Mouse (Mus musculus) limb, embryonic 14.5 days (tissue): ENCODE results near the gene Plxdc2. TPM values are rescaled to one million over a fixed set of nuclear protein-coding genes. Genes with fewer than 3 reads are reported as not detected.

ENCODE experiments used
- ATAC-seq: fragments of 200-750 bp; cut with Nextera tagmentation; 2 replicates; pipeline ENCODE4 v1.8.0; 2017; ENCODE audit warnings: low read depth, moderate number of reproducible peaks, moderate TSS enrichment; ENCODE audit not compliant: low FRiP score
- DNase-seq: peaks from one replicate; pipeline ENCODE4 v3.0.0-alpha.2; 2015; ENCODE audit warnings: low spot score
- H3K27ac ChIP-seq: fragments of 300-500 bp; sonication (generic); replicated peaks from 2 replicates; pipeline ENCODE4 v1.5.1; 2014; ENCODE audit warnings: low read depth, mild to moderate bottlenecking, low read length, moderate library complexity, mixed read lengths
- H3K27me3 ChIP-seq: fragments of 300-500 bp; sonication (generic); 2 replicates; pipeline ENCODE4 v1.6.1; 2014; ENCODE audit warnings: low read length, mixed read lengths; ENCODE audit not compliant: control insufficient read depth, insufficient read depth
- H3K36me3 ChIP-seq: fragments of 300-500 bp; sonication (generic); 2 replicates; pipeline ENCODE4 v1.6.1; 2014; ENCODE audit warnings: mild to moderate bottlenecking, low read length, moderate library complexity, mixed read lengths; ENCODE audit not compliant: control insufficient read depth, insufficient read depth
- H3K4me1 ChIP-seq: fragments of 300-500 bp; sonication (generic); 2 replicates; pipeline ENCODE4 v1.6.1; 2014; ENCODE audit warnings: antibody characterized with exemption, low read length, mixed read lengths; ENCODE audit not compliant: control insufficient read depth, insufficient read depth
- H3K4me2 ChIP-seq: fragments of 300-500 bp; sonication (generic); replicated peaks from 2 replicates; pipeline ENCODE4 v1.6.1; 2014; ENCODE audit warnings: low read depth, mild to moderate bottlenecking, low read length, moderate library complexity; ENCODE audit not compliant: severe bottlenecking
- H3K4me3 ChIP-seq: fragments of 300-500 bp; sonication (generic); replicated peaks from 2 replicates; pipeline ENCODE4 v1.5.1; 2014; ENCODE audit warnings: low read length
- H3K9ac ChIP-seq: fragments of 300-500 bp; sonication (generic); 2 replicates; pipeline ENCODE4 v1.6.1; 2014; ENCODE audit warnings: mild to moderate bottlenecking, low read depth, low read length, moderate library complexity; ENCODE audit not compliant: severe bottlenecking
- H3K9me3 ChIP-seq: fragments of 300-500 bp; sonication (generic); 2 replicates; pipeline ENCODE4 v1.6.1; 2016; ENCODE audit warnings: low read length; ENCODE audit not compliant: control insufficient read depth
- POLR2A ChIP-seq: fragments of 200-500 bp; IDR thresholded peaks from 2 replicates; pipeline ENCODE4 v1.8.0; 2012; ENCODE audit warnings: inconsistent platforms, mild to moderate bottlenecking, moderate library complexity, borderline replicate concordance; ENCODE audit not compliant: insufficient read depth, insufficient read length; ENCODE audit errors: extremely low read depth
- WGBS: fragments of 180-500 bp; shearing (Covaris S2); extraction: QIAGEN DNeasy Blood & Tissue Kit; methylation state at CpG from one replicate; pipeline ENCODE4 v1.1.7; 2014; 5-methylcytosine and 5-hydroxymethylcytosine counted together
- polyA plus RNA-seq, 2 experiments: library from polyadenylated mRNA; depleted of rRNA in 1 of 2; stranded (reverse) in 1 of 2; unstranded in 1 of 2; fragments of >200 nt; fragmentation: Nextera tagmentation in 1 of 2; extraction: Ambion mirVana in 1 of 2; gene quantifications; 2 replicates each; pipeline versions ENCODE4 v1.2.1 to v1.2.3; 2012 to 2014

Gene Plxdc2
- polyA plus RNA-seq, 2 experiments: 18.2 to 46.3 TPM

DNA sequence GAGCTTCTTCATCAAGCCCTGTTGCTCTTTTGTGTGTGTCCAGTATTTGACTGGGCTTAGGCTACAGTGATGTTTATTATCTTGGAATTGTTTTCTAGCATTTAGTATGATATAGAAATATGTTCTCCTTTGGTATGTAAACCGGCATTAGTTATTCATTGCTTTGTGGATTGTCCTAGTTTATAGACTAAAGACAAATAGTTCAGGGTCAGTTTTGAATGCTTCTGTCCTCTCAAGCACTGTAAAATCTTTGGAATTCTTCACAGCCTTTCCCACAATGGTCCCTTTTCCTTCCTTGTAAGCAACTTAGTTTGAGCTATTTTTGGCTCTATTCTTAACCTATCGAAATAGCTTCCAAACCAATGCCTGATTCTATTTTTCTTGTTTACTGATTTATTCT, 178.5 kb downstream of the Plxdc2 start:
- no peak overlapping the region for H3K4me3 ChIP-seq
- H3K27me3 ChIP-seq: no peaks in the 10 kb centered on the region
- WGBS: 76% methylated on average over 2 of the region's 2 CpGs
- no peak overlapping the region for H3K4me2 ChIP-seq
- H3K4me1 ChIP-seq: 0 out of 2 replicates have a peak, but pooled peaks cover 2% of the 10 kb centered on the region
- H3K27ac ChIP-seq: no peak overlapping the region
- H3K36me3 ChIP-seq: no peaks in the 10 kb centered on the region
- no peak for DNase-seq
- no peak for TF ChIP-seq POLR2A
- no peak overlapping the region for H3K9ac ChIP-seq
- no peak for ATAC-seq
- no peaks in the 10 kb centered on the region for H3K9me3 ChIP-seq

- H3K4me3 ChIP-seq: no peak overlapping the region
- TF ChIP-seq POLR2A: no peak
Measured at GRCm38 (mm10) chr2:16541226-16541625, 185.1 kb downstream of the Plxdc2 start.

DNA sequence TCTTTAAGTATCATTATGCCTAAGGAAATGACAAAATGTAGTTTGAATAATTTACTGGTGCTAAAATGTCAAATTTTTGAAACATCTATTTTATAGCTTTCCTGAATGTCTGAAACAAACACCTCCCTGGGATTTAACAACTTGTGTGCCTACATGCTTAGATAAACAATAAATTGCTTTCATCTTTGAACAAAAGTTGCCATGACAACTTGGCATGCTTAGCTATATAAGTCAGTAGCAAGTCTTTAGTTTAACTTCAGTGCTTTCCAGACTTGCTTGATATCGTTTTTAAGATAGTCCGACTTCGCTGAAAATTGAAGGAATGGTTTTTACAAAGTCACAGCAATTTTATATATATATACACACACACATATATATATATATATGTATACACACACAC, 189.1 kb downstream of the Plxdc2 start:
- H3K9me3 ChIP-seq: no peaks in the 10 kb centered on the region
- H3K4me1 ChIP-seq: no peaks in the 10 kb centered on the region
- no peak overlapping the region for H3K4me2 ChIP-seq
- no peak overlapping the region for H3K9ac ChIP-seq
- 82% methylated on average over 3 of the region's 3 CpGs for WGBS
- DNase-seq: no peak
- ATAC-seq: no peak
- H3K36me3 ChIP-seq: no peaks in the 10 kb centered on the region
- no peak overlapping the region for H3K27ac ChIP-seq
- no peak for TF ChIP-seq POLR2A
- H3K27me3 ChIP-seq: no peaks in the 10 kb centered on the region
- no peak overlapping the region for H3K4me3 ChIP-seq

More at GRCm38 (mm10) chr2:16541226-16541625, 185.1 kb downstream of the Plxdc2 start:
- no peaks in the 10 kb centered on the region for H3K36me3 ChIP-seq
- H3K4me2 ChIP-seq: no peak overlapping the region
- H3K9me3 ChIP-seq: no peaks in the 10 kb centered on the region
- WGBS: 70% methylated on average over 3 of the region's 3 CpGs
- H3K4me1 ChIP-seq: no peaks in the 10 kb centered on the region
- H3K27me3 ChIP-seq: no peaks in the 10 kb centered on the region
- no peak for ATAC-seq
- no peak overlapping the region for H3K27ac ChIP-seq
- no peak for DNase-seq
- H3K9ac ChIP-seq: no peak overlapping the region

DNA sequence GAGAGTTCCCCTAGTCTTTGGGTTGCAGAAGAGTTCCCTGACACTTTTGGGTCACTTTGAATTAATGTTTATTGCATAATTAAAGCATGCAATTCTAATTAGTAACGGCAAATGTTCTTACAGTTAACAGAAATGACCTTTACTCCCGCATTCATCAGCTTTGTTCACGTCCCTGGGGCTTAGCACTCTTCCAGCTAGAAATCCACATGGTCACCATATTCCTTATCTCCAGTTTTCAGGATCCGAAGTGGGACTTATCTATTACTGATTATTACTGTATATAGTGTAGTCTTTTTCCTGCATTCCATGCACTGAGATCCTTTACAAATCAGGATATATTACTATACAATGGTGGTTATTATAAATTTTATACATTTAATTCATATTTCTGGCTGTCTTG, 203.2 kb downstream of the Plxdc2 start:
- DNase-seq: no peak
- Histone ChIP-seq H3K4me2 (no peak overlapping the region), H3K9ac (no peak overlapping the region), H3K4me3 (no peak overlapping the region), H3K27ac (no peak overlapping the region), H3K36me3 (no peaks in the 10 kb centered on the region), H3K4me1 (no peaks in the 10 kb centered on the region), H3K27me3 (no peaks in the 10 kb centered on the region), H3K9me3 (no peaks in the 10 kb centered on the region)
- ATAC-seq: no peak
- TF ChIP-seq POLR2A: no peak
- WGBS: 44% methylated on average over 4 of the region's 4 CpGs

DNA sequence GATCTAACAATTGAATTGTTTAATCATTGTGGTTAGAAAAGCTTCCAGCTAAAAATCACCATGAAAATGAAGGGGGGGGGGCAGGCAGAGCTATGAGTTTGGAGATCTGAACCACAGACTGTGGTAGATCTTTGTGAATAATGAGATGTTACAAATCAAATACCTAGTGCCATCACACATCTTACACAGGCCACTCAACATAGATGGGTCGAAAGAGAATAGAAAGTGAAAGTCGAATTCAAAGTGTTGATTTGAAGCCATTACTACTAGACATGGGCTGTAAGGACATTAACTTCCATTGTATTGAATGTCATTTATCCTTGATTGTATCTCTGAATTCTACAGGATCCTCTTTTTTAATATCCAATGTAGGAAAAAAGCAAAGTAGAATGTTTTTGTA, 212.2 kb downstream of the Plxdc2 start:
- no peaks in the 10 kb centered on the region for H3K4me1 ChIP-seq
- DNase-seq: no peak
- no peak for TF ChIP-seq POLR2A
- ATAC-seq: no peak
- H3K27ac ChIP-seq: no peak overlapping the region
- 87% methylated on average over 2 of the region's 2 CpGs for WGBS
- H3K4me2 ChIP-seq: no peak overlapping the region
- H3K36me3 ChIP-seq: no peaks in the 10 kb centered on the region
- no peaks in the 10 kb centered on the region for H3K9me3 ChIP-seq
- H3K9ac ChIP-seq: no peak overlapping the region
- no peaks in the 10 kb centered on the region for H3K27me3 ChIP-seq
- no peak overlapping the region for H3K4me3 ChIP-seq

GRCm38 (mm10) chr2:16571169-16571751, 215.2 kb downstream of the Plxdc2 start:
- H3K9ac ChIP-seq: no peak overlapping the region
- ATAC-seq: no peak
- WGBS: 83% methylated on average over 13 of the region's 13 CpGs

More at GRCm38 (mm10) chr2:16571169-16571751, 215.2 kb downstream of the Plxdc2 start:
- no peaks in the 10 kb centered on the region for H3K4me1 ChIP-seq
- no peak overlapping the region for H3K4me2 ChIP-seq
- no peak for TF ChIP-seq POLR2A
- H3K9me3 ChIP-seq: no peaks in the 10 kb centered on the region
- no peak overlapping the region for H3K4me3 ChIP-seq
- no peaks in the 10 kb centered on the region for H3K36me3 ChIP-seq
- no peaks in the 10 kb centered on the region for H3K27me3 ChIP-seq
- DNase-seq: no peak
- H3K27ac ChIP-seq: no peak overlapping the region
